8 mouse cellular contexts compared by ENCODE assay signal in the genomic region with DNA sequence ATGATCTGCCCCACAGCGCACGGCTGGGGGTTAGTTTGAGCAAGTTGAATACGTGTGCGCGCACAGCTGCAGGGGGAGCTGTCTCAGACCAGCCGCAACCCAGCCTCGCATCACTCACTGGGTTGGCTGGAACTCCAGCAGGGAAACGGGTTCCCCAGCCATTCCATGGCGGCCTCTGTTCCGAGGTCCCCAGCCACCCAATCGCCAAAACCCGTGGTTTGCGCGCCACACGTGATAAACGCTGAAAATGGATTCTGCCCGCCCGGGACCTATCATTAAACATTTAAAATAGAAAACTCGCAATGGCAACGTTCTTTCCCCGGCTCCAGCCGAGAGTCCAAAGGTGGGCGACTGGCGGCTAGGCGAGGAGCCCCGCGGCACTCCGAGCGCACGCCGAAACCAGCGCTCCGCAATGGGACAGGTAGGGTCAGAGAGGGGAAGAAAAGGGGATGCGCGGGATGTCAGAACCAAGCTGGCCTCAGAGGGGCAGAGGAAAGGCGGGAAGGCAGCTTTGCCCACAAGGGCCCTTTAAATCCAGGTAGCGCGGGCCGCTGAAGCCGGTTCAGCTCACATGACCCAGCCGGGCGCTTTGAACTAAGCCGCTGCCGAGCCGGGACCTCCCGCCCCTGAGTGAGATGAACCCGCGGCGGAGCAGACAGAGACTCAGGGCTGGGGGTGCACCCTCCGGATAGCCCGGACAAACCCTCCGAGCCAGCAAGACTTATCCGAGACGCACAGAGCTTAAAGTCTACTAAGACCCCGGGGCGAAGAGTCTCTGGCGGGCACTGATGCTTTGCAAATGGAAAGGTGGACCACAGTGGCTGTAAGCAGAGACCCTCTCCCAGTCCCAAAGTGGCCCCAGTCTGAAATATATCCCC. TPM values are rescaled to one million over a fixed set of nuclear protein-coding genes. Genes with fewer than 3 reads are reported as not detected.
DNase-seq lines count a peak whose midpoint lies in the region; ATAC-seq and TF ChIP-seq lines count a peak whose summit lies in the region.

No protein-coding gene starts in this region.

- peak overlapping the region; percentile 63 for H3K9ac ChIP-seq in ES-E14 (ENCODE audit: insufficient read depth, low read depth, low read length, poor library complexity, severe bottlenecking)
- peak overlapping the region; percentile 56 for H3K9ac ChIP-seq in forebrain, embryonic 11.5 days (ENCODE audit: low read length)
- peak overlapping the region; percentile 43 for H3K9ac ChIP-seq in midbrain, embryonic 12.5 days (replicated peaks)

- no peak overlapping the region for H3K27ac ChIP-seq in ES-E14 (ENCODE audit: insufficient read depth, low read depth, low read length, poor library complexity, severe bottlenecking)
- H3K27ac ChIP-seq in forebrain, embryonic 11.5 days (ENCODE audit: low read depth, low read length): no peak overlapping the region
- H3K27ac ChIP-seq in kidney, adult 2 months (ENCODE audit: insufficient read depth, low read depth, low read length): peak overlapping the region; percentile 85
- peak overlapping the region; percentile 0; the same call in 1 of the 2 replicates for H3K27ac ChIP-seq in midbrain, embryonic 12.5 days (replicated peaks)

- no peaks in the 10 kb centered on the region for H3K36me3 ChIP-seq in ES-E14 (ENCODE audit: control insufficient read depth, insufficient read depth, low read length, poor library complexity, severe bottlenecking)
- no peaks in the 10 kb centered on the region for H3K36me3 ChIP-seq in forebrain, embryonic 11.5 days (ENCODE audit: control insufficient read depth, insufficient read depth, low read length)
- no peaks in the 10 kb centered on the region for H3K36me3 ChIP-seq in kidney, adult 2 months (ENCODE audit: control insufficient read depth, insufficient read depth, low read length)
- no peaks in the 10 kb centered on the region for H3K36me3 ChIP-seq in midbrain, embryonic 12.5 days

- WGBS in forebrain, embryonic 11.5 days: under 1% methylated on average over 57 of the region's 57 CpGs
- WGBS in kidney, adult 2 months: 2% methylated on average over 57 of the region's 57 CpGs
- WGBS in midbrain, embryonic 12.5 days: under 1% methylated on average over 57 of the region's 57 CpGs

- in situ Hi-C loops in ES-E14 (cut with MboI; ENCODE audit: low sequenced_read_pairs in 2 of 2, unreplicated experiment in 2 of 2): no loop called here

- H3K4me2 ChIP-seq in forebrain, embryonic 11.5 days (ENCODE audit: low read depth, low read length, severe bottlenecking): peak overlapping the region; percentile 95
- H3K4me2 ChIP-seq in midbrain, embryonic 12.5 days (replicated peaks): peak overlapping the region; percentile 71

- H3K27me3 ChIP-seq in forebrain, embryonic 11.5 days (ENCODE audit: control insufficient read depth, insufficient read depth, low read length): peaks cover 73% of the 10 kb centered on the region
- H3K27me3 ChIP-seq in kidney, adult 2 months (replicated peaks; ENCODE audit: control insufficient read depth, insufficient read depth, low read length): no peaks in the 10 kb centered on the region
- peaks cover 95% of the 10 kb centered on the region for H3K27me3 ChIP-seq in midbrain, embryonic 12.5 days

- H3K9me3 ChIP-seq in ES-E14 (ENCODE audit: control insufficient read depth, insufficient read depth, low read depth, low read length): no peaks in the 10 kb centered on the region
- H3K9me3 ChIP-seq in forebrain, embryonic 11.5 days (ENCODE audit: control insufficient read depth, low read length): no peaks in the 10 kb centered on the region
- H3K9me3 ChIP-seq in midbrain, embryonic 12.5 days: no peaks in the 10 kb centered on the region

- no peak; the same call in 1 of the 2 replicates for TF ChIP-seq CTCF in kidney, adult 2 months (conservative IDR thresholded peaks at IDR 0.05; ENCODE audit: insufficient read depth, insufficient read length, low read depth, low read length)

- ATAC-seq in forebrain, embryonic 11.5 days (replicated peaks; ENCODE audit: low FRiP score): no peak
- no peak for ATAC-seq in midbrain, embryonic 12.5 days (ENCODE audit: low FRiP score, low read depth)

- TF ChIP-seq POLR2A in kidney, adult 2 months (IDR thresholded peaks at IDR 0.05; ENCODE audit: low read depth, low read length): no peak

- peaks cover 0 to 18% of the 10 kb centered on the region in 2 experiments; a peak in 1 of 4 replicates for H3K4me1 ChIP-seq in ES-E14 (ENCODE audit: control insufficient read depth in 2 of 2, insufficient read depth in 2 of 2, low read length in 2 of 2, poor library complexity in 1 of 2)
- peaks cover 30% of the 10 kb centered on the region for H3K4me1 ChIP-seq in forebrain, embryonic 11.5 days (replicated peaks; ENCODE audit: control insufficient read depth, insufficient read depth, low read length)
- peaks cover 11% of the 10 kb centered on the region for H3K4me1 ChIP-seq in kidney, adult 2 months (ENCODE audit: control insufficient read depth, insufficient read depth, low read length)
- H3K4me1 ChIP-seq in midbrain, embryonic 12.5 days: peaks cover 72% of the 10 kb centered on the region

- DNase-seq in CD4-positive helper T cell, adult 2 months (ENCODE audit: low read depth, low spot score): peak; percentile 54
- peak; percentile 36 for DNase-seq in ES-E14 (ENCODE audit: low read depth, low spot score)
- DNase-seq in forebrain, embryonic 11.5 days (ENCODE audit: low spot score): peak; percentile 78
- peak; percentile 83 for DNase-seq in kidney, adult 2 months
- peak; percentile 70 for DNase-seq in thymus, postnatal 25 days
- DNase-seq in right cerebral cortex, adult 18-20 months: no peak
- DNase-seq in left cerebral cortex, adult 18-20 months (ENCODE audit: low spot score in 2 of 2): no peak

- H3K4me3 ChIP-seq in ES-E14 (ENCODE audit: insufficient read depth in 1 of 2, low read depth in 1 of 2, low read length in 2 of 2, poor library complexity in 1 of 2, severe bottlenecking in 1 of 2): peak overlapping the region; percentile 76 to 85
- peak overlapping the region; percentile 48 for H3K4me3 ChIP-seq in forebrain, embryonic 11.5 days (ENCODE audit: low read depth, low read length)
- peak overlapping the region; percentile 67 for H3K4me3 ChIP-seq in kidney, adult 2 months (ENCODE audit: insufficient read depth, low read depth, low read length)
- H3K4me3 ChIP-seq in midbrain, embryonic 12.5 days: peak overlapping the region; percentile 48

TF ChIP-seq in ES-E14, 5 proteins besides CTCF, POLR2A, EP300 and RAD21:
- TF ChIP-seq MAFK (IDR thresholded peaks at IDR 0.05; ENCODE audit: insufficient read depth, low read depth, low read length) (no peak), CHD2 (IDR thresholded peaks at IDR 0.05; ENCODE audit: low read depth, low read length) (no peak), HCFC1 (IDR thresholded peaks at IDR 0.05; ENCODE audit: borderline replicate concordance, insufficient read depth, low read length) (no peak), ZC3H11A (IDR thresholded peaks at IDR 0.05; ENCODE audit: borderline replicate concordance, low read depth, low read length) (no peak), ZNF384 (IDR thresholded peaks at IDR 0.05; ENCODE audit: low read depth, low read length) (no peak)

RNA-seq across cellular contexts. Expression of gene Bmp7, which starts 1.1 kb away (rescaled TPM):
- 1.4 and 2.3 TPM in 2 replicates for total RNA-seq in ES-E14 (2012; rRNA removed)
- 18.8 and 20.7 TPM in 2 replicates for polyA plus RNA-seq in forebrain, embryonic 11.5 days (2014; fragmentation: Nextera tagmentation; extraction: Ambion mirVana)
- 47.6 and 51.2 TPM in 2 replicates for polyA plus RNA-seq in kidney, adult 2 months (2012; rRNA removed)
- polyA plus RNA-seq in midbrain, embryonic 12.5 days (2016; fragmentation: Nextera tagmentation; extraction: Ambion mirVana): 16.8 and 17.5 TPM in 2 replicates
- total RNA-seq in left cerebral cortex, adult 18-20 months (2021): 10 to 100 TPM; 12.8 to 13.9 TPM

RNA-seq across cellular contexts. Expression of gene Spo11, which starts 38.5 kb away (rescaled TPM):
- total RNA-seq in ES-E14 (2012; rRNA removed): 0.05 and 0.13 TPM in 2 replicates
- polyA plus RNA-seq in forebrain, embryonic 11.5 days (2014; fragmentation: Nextera tagmentation; extraction: Ambion mirVana): 0.47 and 0.71 TPM in 2 replicates
- 0.14 and 0.17 TPM in 2 replicates for polyA plus RNA-seq in kidney, adult 2 months (2012; rRNA removed)
- polyA plus RNA-seq in midbrain, embryonic 12.5 days (2016; fragmentation: Nextera tagmentation; extraction: Ambion mirVana): 0.59 and 0.82 TPM in 2 replicates
- total RNA-seq in left cerebral cortex, adult 18-20 months (2021): under 1 TPM; 0.23 to 0.28 TPM

Comparison
In these comparisons a context has a peak if more than half of its experiments do, and no peak if none do; other contexts are left out.
1. DNase-seq: peak in CD4-positive helper T cell, adult 2 months (single experiment), ES-E14 (single experiment), forebrain, embryonic 11.5 days (single experiment), kidney, adult 2 months (single experiment) and thymus, postnatal 25 days (single experiment); none in right cerebral cortex, adult 18-20 months (single experiment) and left cerebral cortex, adult 18-20 months (0 of 2).
2. H3K27ac ChIP-seq: peak in kidney, adult 2 months (single experiment) and midbrain, embryonic 12.5 days (single experiment); none in ES-E14 (single experiment) and forebrain, embryonic 11.5 days (single experiment).
3. Peak in every context shown above with its lines, with median percentiles within 50 percentile points of each other: H3K4me3 ChIP-seq and H3K9ac ChIP-seq.